Mouse (Mus musculus) hindbrain, embryonic 10.5 days (tissue): ENCODE measurements around the gene Pard3b. TPM values are rescaled to one million over a fixed set of nuclear protein-coding genes. Genes with fewer than 3 reads are reported as not detected.

Source experiments
- DNase-seq: peaks from one replicate; pipeline ENCODE4 v3.0.0-alpha.2; 2017; ENCODE audit warnings: low spot score
- H3K27ac ChIP-seq: fragments of 300-500 bp; sonication (generic); 2 replicates; pipeline ENCODE4 v1.5.1; 2016; ENCODE audit warnings: mild to moderate bottlenecking, moderate library complexity
- H3K27me3 ChIP-seq: fragments of 300-500 bp; sonication (generic); 2 replicates; pipeline ENCODE4 v1.6.1; 2016; ENCODE audit warnings: mild to moderate bottlenecking; ENCODE audit not compliant: poor library complexity, insufficient read depth, severe bottlenecking
- H3K36me3 ChIP-seq: fragments of 300-500 bp; sonication (generic); 2 replicates; pipeline ENCODE4 v1.6.1; 2016; ENCODE audit warnings: mild to moderate bottlenecking, moderate library complexity
- H3K4me1 ChIP-seq: fragments of 300-500 bp; sonication (generic); replicated peaks from 2 replicates; pipeline ENCODE4 v1.6.1; 2016; ENCODE audit warnings: mild to moderate bottlenecking
- H3K4me3 ChIP-seq: fragments of 300-500 bp; sonication (generic); 2 replicates; pipeline ENCODE4 v1.5.1; 2016; ENCODE audit warnings: mild to moderate bottlenecking, moderate library complexity
- H3K9me3 ChIP-seq: fragments of 300-500 bp; sonication (generic); 2 replicates; pipeline ENCODE4 v1.6.1; 2016; ENCODE audit warnings: mild to moderate bottlenecking, moderate library complexity
- WGBS: fragments of 180-500 bp; shearing (Covaris S2); methylation state at CpG from one replicate; pipeline ENCODE4 v1.1.7; 2016; 5-methylcytosine and 5-hydroxymethylcytosine counted together
- polyA plus RNA-seq: library from polyadenylated mRNA; unstranded; fragments of >200 nt; fragmentation: Nextera tagmentation; extraction: Ambion mirVana; gene quantifications from 2 replicates; pipeline ENCODE4 v1.2.1, GENCODE M21; 2016

Pard3b gene
- polyA plus RNA-seq, 1 experiment from 2014 or later = 12.7 TPM

GRCm38 (mm10) chr1:62190786-62191185, 552.2 kb downstream of the Pard3b start:
- WGBS = 54% methylated on average over 1 of the region's 1 CpGs
- no peak overlapping the region for H3K27ac ChIP-seq
- DNase-seq = no peak
- no peaks in the 10 kb centered on the region for H3K9me3 ChIP-seq
- H3K36me3 ChIP-seq = no peaks in the 10 kb centered on the region
- no peaks in the 10 kb centered on the region for H3K27me3 ChIP-seq
- no peak overlapping the region for H3K4me3 ChIP-seq
- H3K4me1 ChIP-seq = peaks cover 5% of the 10 kb centered on the region; the same call in 1 of the 2 replicates

GRCm38 (mm10) chr1:62197515-62197914, 558.9 kb downstream of the Pard3b start:
- no peaks in the 10 kb centered on the region for H3K36me3 ChIP-seq
- H3K9me3 ChIP-seq = no peaks in the 10 kb centered on the region
- peaks cover 6% of the 10 kb centered on the region for H3K4me1 ChIP-seq
- H3K27me3 ChIP-seq = no peaks in the 10 kb centered on the region
- WGBS = 63% methylated on average over 8 of the region's 8 CpGs
- H3K4me3 ChIP-seq = no peak overlapping the region
- DNase-seq = no peak
- H3K27ac ChIP-seq = no peak overlapping the region

- no peak overlapping the region for H3K4me3 ChIP-seq
- H3K27ac ChIP-seq = no peak overlapping the region
- no peak for DNase-seq
- H3K27me3 ChIP-seq = no peaks in the 10 kb centered on the region
- peaks cover 6% of the 10 kb centered on the region for H3K4me1 ChIP-seq
- no peaks in the 10 kb centered on the region for H3K9me3 ChIP-seq
- H3K36me3 ChIP-seq = no peaks in the 10 kb centered on the region
- 86% methylated on average over 1 of the region's 1 CpGs for WGBS
Observed at GRCm38 (mm10) chr1:62200919-62201318, 562.3 kb downstream of the Pard3b start.

DNA sequence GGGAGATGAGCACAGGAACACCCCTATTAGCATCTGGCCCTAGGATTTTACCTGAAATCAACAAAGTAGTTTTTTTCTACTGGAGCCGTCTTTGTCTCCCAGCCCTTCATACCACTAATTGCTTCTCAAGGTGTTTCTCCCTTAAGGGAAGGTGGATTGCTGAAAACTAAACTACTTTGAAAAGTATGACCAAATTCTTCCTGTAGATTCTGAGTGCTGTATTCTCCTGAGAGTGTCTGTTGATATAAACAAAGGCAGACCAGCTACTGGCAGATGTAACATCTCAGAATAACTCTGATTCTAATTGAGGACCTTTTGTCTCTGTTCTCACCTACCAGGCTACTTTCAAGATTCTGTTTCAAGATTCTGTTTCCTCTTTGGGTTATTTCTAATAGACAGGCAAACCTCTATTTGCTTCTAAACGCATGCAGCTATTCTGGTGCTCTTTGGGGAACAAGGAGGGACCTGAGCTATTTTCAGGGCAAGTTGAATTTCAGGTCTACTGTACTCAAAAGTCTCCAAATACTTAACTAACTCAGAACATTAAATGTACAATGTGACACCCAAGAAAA, 563.1 kb downstream of the Pard3b start:
- H3K4me3 ChIP-seq = no peak overlapping the region
- no peak for DNase-seq
- 67% methylated on average over 2 of the region's 2 CpGs for WGBS
- no peaks in the 10 kb centered on the region for H3K9me3 ChIP-seq
- peaks cover 6% of the 10 kb centered on the region for H3K4me1 ChIP-seq
- H3K27ac ChIP-seq = no peak overlapping the region
- no peaks in the 10 kb centered on the region for H3K27me3 ChIP-seq
- H3K36me3 ChIP-seq = no peaks in the 10 kb centered on the region

DNA sequence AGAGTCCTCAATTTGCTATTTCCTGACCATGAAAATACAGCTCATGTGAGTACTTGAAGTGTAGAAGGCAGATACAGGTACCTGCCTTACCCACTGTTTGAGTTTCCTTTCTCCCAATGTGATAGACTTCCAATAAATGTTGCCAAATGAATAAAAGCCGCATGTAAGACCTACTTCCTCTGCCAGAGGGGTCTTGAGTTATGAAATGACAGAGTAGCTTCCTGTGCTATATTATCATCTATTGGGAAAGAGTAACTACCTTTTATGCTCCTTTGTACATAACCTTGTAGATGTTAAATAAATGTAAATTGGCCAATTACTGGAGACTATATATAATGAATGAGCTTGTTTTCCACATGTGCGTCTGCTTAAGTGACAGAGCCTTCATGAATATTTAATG, 574.7 kb downstream of the Pard3b start:
- H3K36me3 ChIP-seq = no peaks in the 10 kb centered on the region
- H3K4me1 ChIP-seq = peaks cover 11% of the 10 kb centered on the region
- H3K4me3 ChIP-seq = no peak overlapping the region
- no peaks in the 10 kb centered on the region for H3K9me3 ChIP-seq
- no peaks in the 10 kb centered on the region for H3K27me3 ChIP-seq
- 84% methylated on average over 2 of the region's 2 CpGs for WGBS
- no peak for DNase-seq
- no peak overlapping the region for H3K27ac ChIP-seq

DNA sequence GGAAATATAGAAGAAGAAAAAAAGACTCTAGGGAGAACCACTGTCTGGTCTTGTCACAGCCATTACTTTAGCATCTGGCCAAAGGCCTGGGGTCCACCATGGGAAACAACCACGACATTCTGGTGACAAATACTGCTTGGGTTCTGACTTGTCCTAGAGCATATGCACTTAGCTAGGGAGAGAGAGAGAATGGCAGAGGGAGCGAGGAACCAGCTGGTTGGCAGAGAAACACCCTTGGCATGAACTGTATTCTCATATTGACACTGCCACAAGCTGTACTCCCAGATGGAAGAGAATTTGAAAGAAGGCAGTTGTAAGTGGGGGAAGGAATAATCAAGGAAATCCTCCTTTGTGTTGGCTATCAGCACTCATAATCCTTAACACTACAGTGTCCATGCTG, 577.2 kb downstream of the Pard3b start:
- WGBS = 79% methylated on average over 2 of the region's 2 CpGs
- DNase-seq = no peak

DNA sequence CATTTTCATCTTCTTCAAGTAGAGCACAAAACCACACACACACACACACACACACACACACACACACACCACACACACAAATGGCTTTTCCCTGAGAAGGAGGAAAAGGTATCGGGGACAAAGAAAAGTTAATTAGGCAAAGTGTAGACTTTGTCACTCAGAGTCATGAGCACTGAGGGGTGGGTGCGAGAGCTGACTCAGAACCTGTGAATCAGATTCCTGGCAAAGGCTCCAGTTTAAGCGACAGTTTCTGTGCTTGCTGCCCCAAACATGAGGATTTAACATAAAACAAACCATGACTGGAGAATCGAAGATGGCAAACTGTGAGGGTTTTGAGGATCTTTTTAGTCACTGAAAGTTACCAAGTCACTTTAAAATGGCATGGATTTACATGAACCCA, 577.9 kb downstream of the Pard3b start:
- H3K4me3 ChIP-seq = no peak overlapping the region
- no peaks in the 10 kb centered on the region for H3K9me3 ChIP-seq
- no peak for DNase-seq
- 85% methylated on average over 4 of the region's 4 CpGs for whole genome bisulfite sequencing
- H3K27ac ChIP-seq = no peak overlapping the region
- H3K27me3 ChIP-seq = no peaks in the 10 kb centered on the region
- no peaks in the 10 kb centered on the region for H3K36me3 ChIP-seq
- H3K4me1 ChIP-seq = no peaks in the 10 kb centered on the region; the same call in 1 of the 2 replicates

More for the DNA sequence above, 577.2 kb downstream of the Pard3b start:
- H3K4me3 ChIP-seq = no peak overlapping the region
- H3K27ac ChIP-seq = no peak overlapping the region
- no peaks in the 10 kb centered on the region; the same call in 1 of the 2 replicates for H3K4me1 ChIP-seq
- H3K27me3 ChIP-seq = no peaks in the 10 kb centered on the region
- no peaks in the 10 kb centered on the region for H3K9me3 ChIP-seq
- H3K36me3 ChIP-seq = no peaks in the 10 kb centered on the region

DNA sequence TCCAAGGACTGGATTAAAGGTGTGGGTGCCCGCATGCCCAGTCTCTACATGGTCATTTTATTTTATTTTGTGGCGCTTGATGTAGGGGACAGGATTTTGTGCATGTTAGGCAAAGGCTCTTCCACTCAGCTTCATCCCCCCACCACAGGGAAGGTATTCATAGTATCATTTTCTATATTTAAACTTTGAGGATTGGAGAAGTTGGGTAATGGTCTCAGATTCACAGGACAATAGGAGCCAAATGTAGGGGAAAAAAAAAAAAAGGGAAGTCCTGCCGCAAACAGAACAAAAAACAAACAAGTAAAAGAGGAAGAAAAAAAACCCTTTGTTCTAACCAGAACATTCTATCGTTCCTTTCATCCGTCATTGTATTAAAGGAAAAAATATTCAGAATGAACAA, 590.5 kb downstream of the Pard3b start:
- Histone ChIP-seq H3K27me3 (no peaks in the 10 kb centered on the region), H3K4me3 (no peak overlapping the region), H3K27ac (no peak overlapping the region), H3K9me3 (no peaks in the 10 kb centered on the region), H3K36me3 (no peaks in the 10 kb centered on the region), H3K4me1 (peaks cover 5% of the 10 kb centered on the region; the same call in 1 of the 2 replicates)
- 81% methylated on average over 5 of the region's 5 CpGs for WGBS
- no peak for DNase-seq

DNA sequence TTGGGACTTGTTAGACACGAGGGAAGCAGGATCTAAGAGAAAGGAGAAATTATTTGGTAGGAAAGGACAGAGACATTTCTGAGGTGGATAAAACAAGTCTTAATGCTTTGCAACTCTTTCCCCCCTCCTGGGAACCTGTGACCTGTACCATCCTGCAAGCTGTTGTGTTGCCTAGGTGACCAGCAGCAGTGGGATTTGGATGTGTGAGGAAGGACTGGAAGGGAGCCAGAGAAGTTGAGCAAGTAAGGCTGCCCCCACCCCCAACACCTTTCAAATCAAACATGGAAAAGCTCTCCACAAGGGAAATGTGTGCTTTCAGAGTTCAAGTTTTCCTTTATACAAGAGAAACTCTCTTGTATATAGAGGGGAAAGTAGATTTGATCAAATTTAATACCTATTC, 595.4 kb downstream of the Pard3b start:
- Histone ChIP-seq H3K9me3 (no peaks in the 10 kb centered on the region), H3K27ac (no peak overlapping the region), H3K4me1 (peaks cover 6% of the 10 kb centered on the region; the same call in 1 of the 2 replicates), H3K27me3 (no peaks in the 10 kb centered on the region), H3K4me3 (no peak overlapping the region), H3K36me3 (no peaks in the 10 kb centered on the region)
- 43% methylated on average over 1 of the region's 1 CpGs for WGBS
- no peak for DNase-seq

- H3K4me1 ChIP-seq = peaks cover 6% of the 10 kb centered on the region; the same call in 1 of the 2 replicates
- H3K27ac ChIP-seq = no peak overlapping the region
- DNase-seq = no peak
- WGBS = 92% methylated on average over 5 of the region's 5 CpGs
- H3K9me3 ChIP-seq = no peaks in the 10 kb centered on the region
- H3K4me3 ChIP-seq = no peak overlapping the region
- H3K36me3 ChIP-seq = no peaks in the 10 kb centered on the region
- no peaks in the 10 kb centered on the region for H3K27me3 ChIP-seq
Observed at GRCm38 (mm10) chr1:62235121-62235520, 596.5 kb downstream of the Pard3b start.

GRCm38 (mm10) chr1:62244191-62244984, 605.8 kb downstream of the Pard3b start:
- H3K27ac ChIP-seq = no peak overlapping the region
- H3K27me3 ChIP-seq = no peaks in the 10 kb centered on the region
- H3K4me3 ChIP-seq = no peak overlapping the region
- H3K9me3 ChIP-seq = no peaks in the 10 kb centered on the region
- DNase-seq = no peak
- H3K36me3 ChIP-seq = no peaks in the 10 kb centered on the region
- H3K4me1 ChIP-seq = 0 out of 2 replicates have a peak, but pooled peaks cover 4% of the 10 kb centered on the region
- WGBS = 63% methylated on average over 12 of the region's 12 CpGs

DNA sequence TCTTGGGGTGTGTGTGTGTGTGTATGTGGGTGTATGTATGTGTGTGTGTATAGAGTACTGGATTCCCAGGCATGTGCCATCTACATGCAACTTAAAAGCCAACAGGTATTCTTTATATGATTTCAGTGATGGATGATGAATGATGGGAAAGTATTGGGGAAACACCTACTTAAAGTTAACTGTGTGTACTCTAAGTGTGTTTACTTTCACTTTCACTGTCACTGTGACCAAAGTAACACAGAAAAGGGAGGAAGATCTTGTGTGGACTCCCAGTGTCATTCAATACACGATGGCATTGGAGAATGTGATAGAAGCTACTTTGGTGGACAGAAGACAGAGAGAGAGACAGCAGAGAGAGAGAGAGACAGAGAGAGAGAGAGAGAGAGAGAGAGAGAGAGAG, 613.8 kb downstream of the Pard3b start:
- no peak for DNase-seq
- Histone ChIP-seq H3K9me3 (no peaks in the 10 kb centered on the region), H3K4me1 (no peaks in the 10 kb centered on the region), H3K4me3 (no peak overlapping the region), H3K27ac (no peak overlapping the region), H3K27me3 (no peaks in the 10 kb centered on the region), H3K36me3 (no peaks in the 10 kb centered on the region)
- 90% methylated on average over 1 of the region's 1 CpGs for WGBS

- H3K4me3 ChIP-seq = no peak overlapping the region
- no peaks in the 10 kb centered on the region for H3K36me3 ChIP-seq
- no peak for DNase-seq
- no peak overlapping the region for H3K27ac ChIP-seq
- H3K4me1 ChIP-seq = no peaks in the 10 kb centered on the region
- 87% methylated on average over 4 of the region's 4 CpGs for WGBS
- no peaks in the 10 kb centered on the region for H3K27me3 ChIP-seq
- H3K9me3 ChIP-seq = no peaks in the 10 kb centered on the region
Observed at GRCm38 (mm10) chr1:62254316-62254715, 615.7 kb downstream of the Pard3b start.
